In genomic region chr11:50883756-50884155, GRCm38 (mm10) we compare ENCODE assay signal across 21 mouse cellular contexts. TPM values are rescaled to one million over a fixed set of nuclear protein-coding genes. Genes with fewer than 3 reads are reported as not detected.
A peak's percentile ranks its signal among the peaks of the same experiment; 100 is the strongest.
DNase-seq lines count a peak whose midpoint lies in the region; ATAC-seq and TF ChIP-seq lines count a peak whose summit lies in the region.
"Had no signal": no experiment of that assay in that cellular context is flagged by ENCODE, and none has a peak within 500 bp of the region (broad histone marks: within the 10 kb centered on the region; RNA-seq: fewer than 3 reads in every experiment).

No protein-coding gene starts in this region.

- no peak overlapping the region for H3K27ac ChIP-seq in layer of hippocampus, adult 2 months
- H3K27ac ChIP-seq: forebrain, embryonic 15.5 days; heart, embryonic 13.5 days; intestine, embryonic 15.5 days; limb, embryonic 15.5 days; midbrain, embryonic 10.5 days had no signal

- no peak overlapping the region for H3K4me3 ChIP-seq in layer of hippocampus, adult 2 months
- H3K4me3 ChIP-seq: erythroblast, embryonic 14.5 days; forebrain, embryonic 15.5 days; heart, embryonic 13.5 days; intestine, embryonic 15.5 days; limb, embryonic 15.5 days; midbrain, embryonic 10.5 days had no signal

- no peak for DNase-seq in layer of hippocampus, adult 2 months (ENCODE audit: low spot score in 2 of 2)
- DNase-seq in layer of hippocampus, adult 11-12 months (ENCODE audit: low spot score): no peak
- DNase-seq in A20 (ENCODE audit: low read depth, low spot score) (peak; percentile 27), ES-CJ7 (ENCODE audit: low read depth, low spot score) (peak; percentile 17)
- DNase-seq in splenic B cell, adult 2 months (ENCODE audit: low read depth, low spot score): peak; percentile 37
- DNase-seq in cerebellum, adult 11-12 months: no peak
- DNase-seq: cerebellum, adult 2 months; kidney, postnatal 36 days; lung, adult 18-20 months; lung, postnatal 4 days had no signal

- H3K27me3 ChIP-seq in splenic B cell, adult 2 months (ENCODE audit: control insufficient read depth, insufficient read depth, low read length, poor library complexity, severe bottlenecking): no peaks in the 10 kb centered on the region
- H3K27me3 ChIP-seq: forebrain, embryonic 15.5 days; heart, embryonic 13.5 days; intestine, embryonic 15.5 days; limb, embryonic 15.5 days had no signal

- ATAC-seq in cerebellum, adult (ENCODE audit: insufficient number of reproducible peaks, low FRiP score, low TSS enrichment): no peak
- ATAC-seq: forebrain, embryonic 15.5 days; intestine, embryonic 15.5 days; Patski had no signal

- H3K36me3 ChIP-seq in splenic B cell, adult 2 months (ENCODE audit: control insufficient read depth, insufficient read depth, low read length, poor library complexity, severe bottlenecking): no peaks in the 10 kb centered on the region

- TF ChIP-seq CTCF in layer of hippocampus, adult 2 months (conservative IDR thresholded peaks at IDR 0.05): peak; percentile 49

RNA-seq across cellular contexts. Expression of gene Zfp454, which starts 3.7 kb away (rescaled TPM):
- total RNA-seq in layer of hippocampus, adult 2 months (2021): 1 to 10 TPM; 5.3 to 6.4 TPM

RNA-seq across cellular contexts. Expression of gene Zfp2, which starts 32.2 kb away (rescaled TPM):
- total RNA-seq in layer of hippocampus, adult 2 months (2021): 10 to 100 TPM; 20.1 to 20.2 TPM

RNA-seq across cellular contexts. Expression of gene Grm6, which starts 33.3 kb away (rescaled TPM):
- not detected for total RNA-seq in layer of hippocampus, adult 2 months (2021)
- total RNA-seq: gastrocnemius, adult 18-20 months; layer of hippocampus, postnatal 14 days; left cerebral cortex, postnatal 25 days had no signal

RNA-seq across cellular contexts. Expression of gene Zfp879, which starts 42.4 kb away (rescaled TPM):
- 1 to 10 TPM; 4.0 to 4.1 TPM for total RNA-seq in layer of hippocampus, adult 2 months (2021)

RNA-seq across cellular contexts. Expression of gene Zfp354b, which starts 47.7 kb away (rescaled TPM):
- total RNA-seq in layer of hippocampus, adult 2 months (2021): 1 to 10 TPM; 6.3 to 8.1 TPM

Comparison
In these comparisons a context has a peak if more than half of its experiments do, and no peak if none do; other contexts are left out.
1. DNase-seq: peak in A20 (single experiment), ES-CJ7 (single experiment) and splenic B cell, adult 2 months (single experiment); none in layer of hippocampus, adult 2 months (0 of 2), layer of hippocampus, adult 11-12 months (single experiment) and cerebellum, adult 11-12 months (single experiment).